Mouse (Mus musculus): ENCODE measurements around the gene Gm8947. TPM values are rescaled to one million over a fixed set of nuclear protein-coding genes. Genes with fewer than 3 reads are reported as not detected.
"Not testable (repeated sequence)": the region's sequence is repeated elsewhere in the genome, so short reads cannot be mapped to it uniquely, and the experiment has no call there.

The Gm8947 gene
- total and polyA plus RNA-seq, 3 experiments = not detected

- 88% methylated on average over 2 of the region's 2 CpGs for WGBS
- Histone ChIP-seq H3K4me1 (ENCODE audit: control insufficient read depth, insufficient read depth, low read length) (no peaks in the 10 kb centered on the region), H3K27me3 (ENCODE audit: control insufficient read depth, insufficient read depth, low read length) (no peaks in the 10 kb centered on the region), H3K27ac (no peak overlapping the region), H3K79me2 (replicated peaks; ENCODE audit: control insufficient read depth, insufficient read depth, low read length) (no peaks in the 10 kb centered on the region), H3K4me3 (no peak overlapping the region), H3K36me3 (ENCODE audit: control insufficient read depth, insufficient read depth, low read length) (no peaks in the 10 kb centered on the region), H3K9ac (ENCODE audit: low read depth, low read length) (no peak overlapping the region)
- intact Hi-C loops (cut with DNase I) = no loop called here
- DNase-seq = no peak
- no peak for TF ChIP-seq EP300 (IDR thresholded peaks at IDR 0.05; ENCODE audit: insufficient read depth, low read depth, low read length)
- TF ChIP-seq CTCF (IDR thresholded peaks at IDR 0.05) = no peak
- no peak for TF ChIP-seq POLR2A (IDR thresholded peaks at IDR 0.05; ENCODE audit: insufficient read depth, low read depth, low read length)
These were observed 13.6 kb upstream of the Gm8947 start for GRCm38 (mm10) chr1:151178505-151179083.

- intact Hi-C loops (cut with DNase I) = no loop called here
- Histone ChIP-seq H3K36me3 (ENCODE audit: control insufficient read depth, insufficient read depth, low read length) (no peaks in the 10 kb centered on the region), H3K79me2 (replicated peaks; ENCODE audit: control insufficient read depth, insufficient read depth, low read length) (no peaks in the 10 kb centered on the region), H3K4me3 (no peak overlapping the region), H3K27me3 (ENCODE audit: control insufficient read depth, insufficient read depth, low read length) (no peaks in the 10 kb centered on the region), H3K27ac (no peak overlapping the region), H3K4me1 (ENCODE audit: control insufficient read depth, insufficient read depth, low read length) (no peaks in the 10 kb centered on the region), H3K9ac (ENCODE audit: low read depth, low read length) (no peak overlapping the region)
- DNase-seq = no peak
- no peak for TF ChIP-seq CTCF (IDR thresholded peaks at IDR 0.05)
- TF ChIP-seq EP300 (IDR thresholded peaks at IDR 0.05; ENCODE audit: insufficient read depth, low read depth, low read length) = no peak
- TF ChIP-seq POLR2A (IDR thresholded peaks at IDR 0.05; ENCODE audit: insufficient read depth, low read depth, low read length) = no peak
- 74% methylated on average over 2 of the region's 2 CpGs for WGBS
These were observed 12.0 kb upstream of the Gm8947 start for GRCm38 (mm10) chr1:151180167-151180566.

DNA sequence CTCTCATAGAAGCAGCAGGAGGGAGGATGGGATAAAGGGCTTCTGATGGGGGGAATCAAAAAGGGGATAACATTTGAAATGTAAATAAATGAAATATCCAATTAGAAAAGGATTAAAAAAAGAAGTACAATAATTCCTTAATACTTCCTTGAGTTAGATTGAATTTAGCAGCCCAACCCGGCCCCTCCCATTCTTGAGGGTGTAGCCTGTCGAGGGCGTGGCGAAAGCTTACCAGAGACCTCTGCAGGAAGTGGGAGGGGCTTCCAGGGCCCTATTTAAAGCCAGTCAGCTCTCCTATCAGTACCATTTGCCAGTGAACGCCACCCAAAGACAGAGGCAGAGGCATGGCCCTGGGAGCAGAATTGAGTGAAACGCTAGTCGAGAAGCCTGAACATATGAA is 9.9 kb upstream of the Gm8947 start, which contains the start of gene Gm47985:
Gene Gm47985, plus strand, starts transcription at position 272 of the 400 bp plus-strand sequence.
- intact Hi-C loops (cut with DNase I); H3K79me2 ChIP-seq (replicated peaks; ENCODE audit: control insufficient read depth, insufficient read depth, low read length); H3K9ac ChIP-seq (ENCODE audit: low read depth, low read length); H3K27me3 ChIP-seq (ENCODE audit: control insufficient read depth, insufficient read depth, low read length); DNase-seq; H3K27ac ChIP-seq; H3K4me3 ChIP-seq; H3K4me1 ChIP-seq (ENCODE audit: control insufficient read depth, insufficient read depth, low read length); H3K36me3 ChIP-seq (ENCODE audit: control insufficient read depth, insufficient read depth, low read length): not testable (repeated sequence)
- 88% methylated on average over 1 of the region's 7 CpGs for WGBS

GRCm38 (mm10) chr1:151186186-151186585 is 6.0 kb upstream of the Gm8947 start:
- H3K27ac ChIP-seq; H3K4me3 ChIP-seq; H3K9ac ChIP-seq (ENCODE audit: low read depth, low read length); H3K4me1 ChIP-seq (ENCODE audit: control insufficient read depth, insufficient read depth, low read length); intact Hi-C loops (cut with DNase I); H3K79me2 ChIP-seq (replicated peaks; ENCODE audit: control insufficient read depth, insufficient read depth, low read length); H3K36me3 ChIP-seq (ENCODE audit: control insufficient read depth, insufficient read depth, low read length); H3K27me3 ChIP-seq (ENCODE audit: control insufficient read depth, insufficient read depth, low read length); DNase-seq: not testable (repeated sequence)
- 84% methylated on average over 3 of the region's 3 CpGs for WGBS

DNA sequence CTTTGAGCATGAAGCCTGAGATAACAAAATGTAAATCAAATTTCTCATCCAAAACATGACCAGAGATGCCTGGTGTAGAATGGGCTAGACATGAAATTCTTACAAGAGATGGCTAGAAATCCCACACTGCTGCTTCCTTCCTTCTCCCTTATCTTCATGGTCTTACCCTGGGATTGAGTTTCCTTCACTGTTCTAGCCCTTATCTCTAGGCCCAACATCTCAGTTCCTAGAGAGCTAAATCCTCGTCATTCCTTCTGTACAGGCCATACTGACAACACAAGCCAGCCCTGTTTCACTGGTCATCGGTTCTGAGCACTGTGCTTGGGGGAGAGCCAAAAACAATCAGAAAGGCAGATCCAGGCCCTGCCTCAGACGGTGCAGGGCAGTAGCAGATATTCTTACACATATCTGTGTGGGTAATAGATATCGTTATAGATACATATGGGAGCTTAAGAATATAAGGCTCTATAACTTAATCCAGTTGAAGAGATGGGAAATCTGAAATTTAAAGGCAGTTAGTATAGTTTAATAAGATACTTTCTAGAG is 5.2 kb upstream of the Gm8947 start:
- WGBS = 67% methylated on average over 4 of the region's 4 CpGs

GRCm38 (mm10) chr1:151188469-151188868 is 3.7 kb upstream of the Gm8947 start:
- intact Hi-C loops (cut with DNase I) = no loop called here
- no peak for TF ChIP-seq POLR2A (IDR thresholded peaks at IDR 0.05; ENCODE audit: insufficient read depth, low read depth, low read length)
- no peak for TF ChIP-seq EP300 (IDR thresholded peaks at IDR 0.05; ENCODE audit: insufficient read depth, low read depth, low read length)
- no peak for TF ChIP-seq CTCF (IDR thresholded peaks at IDR 0.05)
- Histone ChIP-seq H3K4me3 (no peak overlapping the region), H3K27ac (no peak overlapping the region), H3K4me1 (ENCODE audit: control insufficient read depth, insufficient read depth, low read length) (no peaks in the 10 kb centered on the region), H3K27me3 (ENCODE audit: control insufficient read depth, insufficient read depth, low read length) (no peaks in the 10 kb centered on the region), H3K9ac (ENCODE audit: low read depth, low read length) (no peak overlapping the region), H3K79me2 (replicated peaks; ENCODE audit: control insufficient read depth, insufficient read depth, low read length) (no peaks in the 10 kb centered on the region), H3K36me3 (ENCODE audit: control insufficient read depth, insufficient read depth, low read length) (no peaks in the 10 kb centered on the region)
- no peak for DNase-seq
- WGBS = 81% methylated on average over 4 of the region's 4 CpGs

More for the DNA sequence above, 5.2 kb upstream of the Gm8947 start:
- H3K9ac ChIP-seq (ENCODE audit: low read depth, low read length); DNase-seq; intact Hi-C loops (cut with DNase I); H3K4me1 ChIP-seq (ENCODE audit: control insufficient read depth, insufficient read depth, low read length); H3K27ac ChIP-seq; H3K36me3 ChIP-seq (ENCODE audit: control insufficient read depth, insufficient read depth, low read length); H3K4me3 ChIP-seq; H3K27me3 ChIP-seq (ENCODE audit: control insufficient read depth, insufficient read depth, low read length); H3K79me2 ChIP-seq (replicated peaks; ENCODE audit: control insufficient read depth, insufficient read depth, low read length): not testable (repeated sequence)

GRCm38 (mm10) chr1:151192739-151193138 is 563 bp downstream of the Gm8947 start:
- H3K9ac ChIP-seq (ENCODE audit: low read depth, low read length); H3K36me3 ChIP-seq (ENCODE audit: control insufficient read depth, insufficient read depth, low read length); intact Hi-C loops (cut with DNase I); H3K4me1 ChIP-seq (ENCODE audit: control insufficient read depth, insufficient read depth, low read length); H3K27me3 ChIP-seq (ENCODE audit: control insufficient read depth, insufficient read depth, low read length); H3K27ac ChIP-seq; DNase-seq; H3K4me3 ChIP-seq; H3K79me2 ChIP-seq (replicated peaks; ENCODE audit: control insufficient read depth, insufficient read depth, low read length): not testable (repeated sequence)
- WGBS = 88% methylated on average over 15 of the region's 15 CpGs

GRCm38 (mm10) chr1:151195986-151196385 is 3.8 kb downstream of the Gm8947 start:
- WGBS = 82% methylated on average over 4 of the region's 4 CpGs
- H3K4me1 ChIP-seq (ENCODE audit: control insufficient read depth, insufficient read depth, low read length); H3K27ac ChIP-seq; H3K4me3 ChIP-seq; H3K27me3 ChIP-seq (ENCODE audit: control insufficient read depth, insufficient read depth, low read length); H3K36me3 ChIP-seq (ENCODE audit: control insufficient read depth, insufficient read depth, low read length); intact Hi-C loops (cut with DNase I); H3K9ac ChIP-seq (ENCODE audit: low read depth, low read length); H3K79me2 ChIP-seq (replicated peaks; ENCODE audit: control insufficient read depth, insufficient read depth, low read length); DNase-seq: not testable (repeated sequence)

DNA sequence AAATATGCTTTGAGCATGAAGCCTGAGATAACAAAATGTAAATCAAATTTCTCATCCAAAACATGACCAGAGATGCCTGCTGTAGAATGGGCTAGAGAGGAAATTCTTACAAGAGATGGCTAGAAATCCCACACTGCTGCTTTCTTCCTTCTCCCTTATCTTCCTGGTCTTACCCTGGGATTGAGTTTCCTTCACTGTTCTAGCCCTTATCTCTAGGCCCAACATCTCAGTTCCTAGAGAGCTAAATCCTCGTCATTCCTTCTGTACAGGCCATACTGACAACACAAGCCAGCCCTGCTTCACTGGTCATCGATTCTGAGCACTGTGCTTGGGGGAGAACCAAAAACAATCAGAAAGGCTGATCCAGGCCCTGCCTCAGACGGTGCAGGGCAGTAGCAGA is 4.5 kb downstream of the Gm8947 start:
- H3K36me3 ChIP-seq (ENCODE audit: control insufficient read depth, insufficient read depth, low read length); H3K79me2 ChIP-seq (replicated peaks; ENCODE audit: control insufficient read depth, insufficient read depth, low read length); DNase-seq; intact Hi-C loops (cut with DNase I); H3K9ac ChIP-seq (ENCODE audit: low read depth, low read length); H3K27ac ChIP-seq; H3K4me1 ChIP-seq (ENCODE audit: control insufficient read depth, insufficient read depth, low read length); H3K27me3 ChIP-seq (ENCODE audit: control insufficient read depth, insufficient read depth, low read length); H3K4me3 ChIP-seq: not testable (repeated sequence)
- 68% methylated on average over 3 of the region's 3 CpGs for WGBS
